Mouse (Mus musculus): ENCODE measurements around the gene Thsd7a. TPM values are rescaled to one million over a fixed set of nuclear protein-coding genes. Genes with fewer than 3 reads are reported as not detected.

Gene Thsd7a
- polyA plus RNA-seq, 2 experiments, result 0.08 to 0.41 TPM

DNA sequence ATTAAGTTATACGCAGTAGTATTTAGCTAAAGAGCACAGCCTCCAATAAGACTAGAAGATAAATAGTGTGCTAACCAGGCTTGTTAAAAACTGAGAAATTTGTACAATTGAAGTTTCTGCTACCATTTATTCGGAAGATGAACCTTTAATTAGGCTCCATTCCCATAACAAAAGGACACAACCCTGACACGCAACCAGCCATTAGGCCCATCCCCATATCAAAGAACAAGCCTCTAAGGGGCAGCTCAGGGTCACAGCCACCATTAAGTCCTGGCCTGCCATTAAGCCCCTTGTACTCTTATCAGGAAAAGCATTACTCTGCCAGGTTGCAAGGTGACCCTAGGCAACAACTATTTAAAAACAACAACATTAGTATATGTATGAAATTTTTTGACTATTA lies 198.0 kb downstream of the Thsd7a start:
- ATAC-seq (ENCODE audit: insufficient read depth) (no peak), DNase-seq (ENCODE audit: low read depth in 3 of 3, low spot score in 3 of 3) (no peak)
- 76% methylated on average over 3 of the region's 3 CpGs for WGBS (ENCODE audit: insufficient replicate concordance)
- Histone ChIP-seq H3K9ac (replicated peaks) (no peak overlapping the region), H3K4me1 (replicated peaks; ENCODE audit: control insufficient read depth in 2 of 2, insufficient read depth in 2 of 2, low read length in 1 of 2) (no peaks in the 10 kb centered on the region), H3K27ac (no peak overlapping the region), H3K27me3 (ENCODE audit: control insufficient read depth, insufficient read depth, low read length) (no peaks in the 10 kb centered on the region), H3K4me3 (ENCODE audit: insufficient read depth in 1 of 2, low read depth in 2 of 2, low read length in 2 of 2) (no peak overlapping the region), H3K9me3 (ENCODE audit: control insufficient read depth, low read length) (no peaks in the 10 kb centered on the region), H3K36me3 (replicated peaks; ENCODE audit: control insufficient read depth, insufficient read depth, low read depth) (no peaks in the 10 kb centered on the region), H3K4me2 (ENCODE audit: low read depth) (no peak overlapping the region)
- no peak for TF ChIP-seq CTCF (IDR thresholded peaks at IDR 0.05; ENCODE audit: low read depth)
- TF ChIP-seq EP300 (IDR thresholded peaks at IDR 0.05; ENCODE audit: low read depth), result no peak

DNA sequence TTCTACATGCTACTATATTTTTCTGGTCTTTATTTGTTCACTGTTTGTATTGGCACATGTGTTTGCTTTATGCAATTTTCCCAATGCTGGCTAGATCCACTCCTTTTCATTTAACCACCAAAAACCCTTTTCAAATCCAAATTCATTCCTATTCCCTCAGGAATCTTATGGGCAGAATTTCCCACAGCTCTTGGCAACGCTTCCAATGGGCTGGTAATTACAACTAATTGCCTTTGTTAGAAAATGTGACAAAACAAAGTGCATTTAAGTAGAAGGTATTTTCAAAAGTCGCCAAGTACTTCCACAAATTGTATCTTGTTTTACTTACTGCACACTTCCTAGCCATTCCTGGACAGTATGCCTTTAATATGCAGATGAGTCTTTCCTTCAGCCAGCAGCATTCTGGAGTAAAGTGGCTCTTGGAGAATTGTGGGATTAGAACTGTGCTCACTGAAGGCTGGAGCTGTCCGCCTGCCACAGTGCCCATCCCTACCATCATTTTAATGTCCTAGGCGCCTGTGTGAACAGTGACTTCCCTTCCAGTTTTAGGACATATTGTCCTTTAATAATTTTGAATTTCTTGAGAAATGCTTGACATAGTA lies 199.1 kb downstream of the Thsd7a start:
- H3K27me3 ChIP-seq (ENCODE audit: control insufficient read depth, insufficient read depth, low read length), result no peaks in the 10 kb centered on the region
- DNase-seq (ENCODE audit: low read depth in 3 of 3, low spot score in 3 of 3) (no peak), ATAC-seq (ENCODE audit: insufficient read depth) (no peak)
- no peaks in the 10 kb centered on the region for H3K9me3 ChIP-seq (ENCODE audit: control insufficient read depth, low read length)
- 46% methylated on average over 4 of the region's 4 CpGs for WGBS (ENCODE audit: insufficient replicate concordance)
- H3K4me3 ChIP-seq (ENCODE audit: insufficient read depth in 1 of 2, low read depth in 2 of 2, low read length in 2 of 2), result no peak overlapping the region
- H3K4me2 ChIP-seq (ENCODE audit: low read depth), result no peak overlapping the region
- no peak overlapping the region for H3K9ac ChIP-seq (replicated peaks)
- TF ChIP-seq CTCF (IDR thresholded peaks at IDR 0.05; ENCODE audit: low read depth), result no peak
- TF ChIP-seq EP300 (IDR thresholded peaks at IDR 0.05; ENCODE audit: low read depth), result no peak
- no peak overlapping the region for H3K27ac ChIP-seq
- H3K36me3 ChIP-seq (replicated peaks; ENCODE audit: control insufficient read depth, insufficient read depth, low read depth), result no peaks in the 10 kb centered on the region
- H3K4me1 ChIP-seq (replicated peaks; ENCODE audit: control insufficient read depth in 2 of 2, insufficient read depth in 2 of 2, low read length in 1 of 2), result no peaks in the 10 kb centered on the region

DNA sequence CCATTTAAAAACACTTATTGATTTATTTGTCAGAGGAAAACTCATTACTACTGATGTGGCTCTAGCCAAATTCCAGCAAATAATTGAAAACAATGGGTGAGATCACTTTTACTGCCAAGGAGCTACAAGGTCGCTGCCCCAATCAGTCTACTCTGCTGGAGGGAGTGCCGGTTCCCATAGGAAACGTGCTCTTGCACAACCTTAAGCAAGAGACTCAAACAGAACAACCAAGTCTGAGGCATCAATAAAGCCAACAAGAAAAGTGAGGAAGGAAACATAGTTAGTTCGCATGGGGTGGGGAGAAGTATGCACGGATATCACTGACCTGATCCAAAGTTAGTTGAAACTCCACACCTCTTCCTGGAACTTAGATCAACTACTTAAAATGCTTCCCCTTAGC lies 205.1 kb downstream of the Thsd7a start:
- ATAC-seq (ENCODE audit: insufficient read depth), result no peak
- Histone ChIP-seq H3K36me3 (replicated peaks; ENCODE audit: control insufficient read depth, insufficient read depth, low read depth) (no peaks in the 10 kb centered on the region), H3K9ac (replicated peaks) (no peak overlapping the region), H3K4me3 (ENCODE audit: insufficient read depth in 1 of 2, low read depth in 2 of 2, low read length in 2 of 2) (no peak overlapping the region), H3K4me2 (ENCODE audit: low read depth) (no peak overlapping the region), H3K27ac (no peak overlapping the region), H3K9me3 (ENCODE audit: control insufficient read depth, low read length) (no peaks in the 10 kb centered on the region), H3K27me3 (ENCODE audit: control insufficient read depth, insufficient read depth, low read length) (no peaks in the 10 kb centered on the region), H3K4me1 (replicated peaks; ENCODE audit: control insufficient read depth in 2 of 2, insufficient read depth in 2 of 2, low read length in 1 of 2) (no peaks in the 10 kb centered on the region)
- no peak for DNase-seq (ENCODE audit: low read depth in 3 of 3, low spot score in 3 of 3)
- WGBS (ENCODE audit: insufficient replicate concordance), result 24% methylated on average over 5 of the region's 5 CpGs
- TF ChIP-seq EP300 (IDR thresholded peaks at IDR 0.05; ENCODE audit: low read depth), result no peak
- TF ChIP-seq CTCF (IDR thresholded peaks at IDR 0.05; ENCODE audit: low read depth), result no peak

DNA sequence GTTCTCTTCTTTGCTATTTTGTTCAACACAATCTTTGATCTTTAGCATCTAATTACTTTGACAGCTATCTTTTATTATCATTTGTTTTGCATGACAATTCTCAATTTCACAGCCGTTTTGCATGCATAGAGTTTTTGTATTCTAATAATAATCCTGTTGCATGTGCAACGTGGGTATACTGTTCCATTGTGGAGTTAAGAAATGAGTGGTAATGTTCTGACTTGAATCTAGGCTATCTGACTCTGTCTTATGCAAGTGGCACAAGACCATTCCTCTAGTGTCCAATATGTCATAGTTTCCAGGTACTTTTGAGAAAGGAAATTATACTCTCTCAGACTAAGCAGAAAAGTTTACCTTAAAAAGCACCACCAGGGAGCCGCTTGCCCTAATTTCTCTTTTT lies 206.7 kb downstream of the Thsd7a start:
- DNase-seq (ENCODE audit: low read depth in 3 of 3, low spot score in 3 of 3), result no peak
- 53% methylated on average over 3 of the region's 3 CpGs for WGBS (ENCODE audit: insufficient replicate concordance)
- no peaks in the 10 kb centered on the region for H3K27me3 ChIP-seq (ENCODE audit: control insufficient read depth, insufficient read depth, low read length)

DNA sequence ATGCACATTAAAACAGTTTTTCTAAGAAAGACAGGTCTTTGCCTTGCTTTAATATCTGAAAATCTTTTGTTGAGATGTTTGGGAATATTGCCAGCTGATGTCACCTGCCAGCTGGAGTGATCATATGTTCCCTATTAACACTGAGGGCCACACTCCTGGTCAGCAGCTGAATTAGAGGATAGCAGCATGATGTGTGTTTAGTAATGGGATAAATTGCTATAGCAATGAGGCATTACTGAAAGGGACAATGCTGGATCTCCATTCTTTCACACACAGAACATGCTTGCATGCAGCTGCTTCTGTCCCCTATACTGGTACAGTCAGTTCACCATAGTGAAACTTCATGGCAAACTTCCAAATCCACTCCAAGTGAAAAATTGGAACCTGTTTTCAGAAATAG lies 230.1 kb downstream of the Thsd7a start:
- ATAC-seq (ENCODE audit: insufficient read depth), result no peak
- no peak overlapping the region for H3K27ac ChIP-seq

More for the DNA sequence above, 206.7 kb downstream of the Thsd7a start:
- H3K9me3 ChIP-seq (ENCODE audit: control insufficient read depth, low read length), result no peaks in the 10 kb centered on the region
- H3K4me3 ChIP-seq (ENCODE audit: insufficient read depth in 1 of 2, low read depth in 2 of 2, low read length in 2 of 2), result no peak overlapping the region
- H3K4me2 ChIP-seq (ENCODE audit: low read depth), result no peak overlapping the region
- H3K27ac ChIP-seq, result no peak overlapping the region
- no peak overlapping the region for H3K9ac ChIP-seq (replicated peaks)
- no peaks in the 10 kb centered on the region for H3K4me1 ChIP-seq (replicated peaks; ENCODE audit: control insufficient read depth in 2 of 2, insufficient read depth in 2 of 2, low read length in 1 of 2)
- TF ChIP-seq CTCF (IDR thresholded peaks at IDR 0.05; ENCODE audit: low read depth) (no peak), EP300 (IDR thresholded peaks at IDR 0.05; ENCODE audit: low read depth) (no peak)
- no peak for ATAC-seq (ENCODE audit: insufficient read depth)
- H3K36me3 ChIP-seq (replicated peaks; ENCODE audit: control insufficient read depth, insufficient read depth, low read depth), result no peaks in the 10 kb centered on the region

More for the DNA sequence above, 230.1 kb downstream of the Thsd7a start:
- Histone ChIP-seq H3K4me3 (ENCODE audit: insufficient read depth in 1 of 2, low read depth in 2 of 2, low read length in 2 of 2) (no peak overlapping the region), H3K9me3 (ENCODE audit: control insufficient read depth, low read length) (no peaks in the 10 kb centered on the region), H3K36me3 (replicated peaks; ENCODE audit: control insufficient read depth, insufficient read depth, low read depth) (no peaks in the 10 kb centered on the region), H3K9ac (replicated peaks) (no peak overlapping the region), H3K4me2 (ENCODE audit: low read depth) (no peak overlapping the region), H3K4me1 (replicated peaks; ENCODE audit: control insufficient read depth in 2 of 2, insufficient read depth in 2 of 2, low read length in 1 of 2) (no peaks in the 10 kb centered on the region), H3K27me3 (ENCODE audit: control insufficient read depth, insufficient read depth, low read length) (no peaks in the 10 kb centered on the region)
- no peak for DNase-seq (ENCODE audit: low read depth in 3 of 3, low spot score in 3 of 3)
- TF ChIP-seq CTCF (IDR thresholded peaks at IDR 0.05; ENCODE audit: low read depth), result no peak
- no peak for TF ChIP-seq EP300 (IDR thresholded peaks at IDR 0.05; ENCODE audit: low read depth)
